Mouse (Mus musculus) CH12.LX (cell line): ENCODE data around the gene Mrpl50. TPM values are rescaled to one million over a fixed set of nuclear protein-coding genes. Genes with fewer than 3 reads are reported as not detected.

Experiments
- DNase-seq: peaks from one replicate; pipeline ENCODE4 v3.0.0-alpha.2; 2013; ENCODE audit errors: extremely low read depth
- H3K27ac ChIP-seq: 2 replicates; pipeline ENCODE4 v1.5.1; 2012; ENCODE audit warnings: low read depth, mild to moderate bottlenecking, control low read depth, moderate library complexity; ENCODE audit not compliant: insufficient read depth
- H3K27me3 ChIP-seq: replicated peaks from 2 replicates; pipeline ENCODE3; 2012; ENCODE audit warnings: inconsistent platforms
- H3K36me3 ChIP-seq, 2 experiments: replicated peaks in 1 of 2; 2 replicates each; pipeline versions ENCODE3 to v1.6.1; 2012; ENCODE audit warnings: inconsistent platforms in 1 of 2, low read length in 1 of 2, mild to moderate bottlenecking in 1 of 2, mixed read lengths in 1 of 2, moderate library complexity in 1 of 2; ENCODE audit not compliant: control insufficient read depth in 1 of 2, insufficient read depth in 1 of 2
- H3K4me1 ChIP-seq, 2 experiments: 2 replicates each; pipeline ENCODE4 v1.6.1; 2012; ENCODE audit warnings: inconsistent platforms in 1 of 2, moderate library complexity in 1 of 2; ENCODE audit not compliant: insufficient read depth in 2 of 2, control insufficient read depth in 1 of 2
- H3K4me2 ChIP-seq: 2 replicates; pipeline ENCODE4 v1.6.1; 2012; ENCODE audit warnings: low read depth, mild to moderate bottlenecking, control low read depth; ENCODE audit not compliant: poor library complexity, insufficient read depth, severe bottlenecking
- H3K4me3 ChIP-seq, 3 experiments: fragments of 150-350 bp in 1 of 3; sonication (generic) in 1 of 3; replicated peaks in 1 of 3; 2 replicates each; pipeline versions ENCODE3 to v1.5.1; 2011 to 2012; ENCODE audit warnings: low read depth in 2 of 3, low read length in 2 of 3, mild to moderate bottlenecking in 2 of 3, moderate library complexity in 2 of 3, control low read depth in 1 of 3, improper control_type of control experiment in 1 of 3, inconsistent platforms in 1 of 3, mixed read lengths in 1 of 3; ENCODE audit not compliant: poor library complexity in 1 of 3
- H3K79me2 ChIP-seq: replicated peaks from 2 replicates; pipeline ENCODE4 v1.6.1; 2012; ENCODE audit warnings: mild to moderate bottlenecking, moderate library complexity; ENCODE audit not compliant: control insufficient read depth, poor library complexity, insufficient read depth, severe bottlenecking; ENCODE audit errors: extremely low read depth
- H3K9ac ChIP-seq: 2 replicates; pipeline ENCODE4 v1.6.1; 2012; ENCODE audit warnings: low read depth, mild to moderate bottlenecking, control low read depth, moderate library complexity; ENCODE audit not compliant: insufficient read depth
- H3K9me3 ChIP-seq: replicated peaks from 2 replicates; pipeline ENCODE3; 2012; ENCODE audit warnings: low read length, inconsistent platforms, mixed read lengths
- BHLHE40 ChIP-seq: IDR thresholded peaks from 2 replicates; pipeline ENCODE4 v1.6.1; 2011; ENCODE audit warnings: mild to moderate bottlenecking, low read depth, low read length, improper control_type of control experiment
- CTCF ChIP-seq, 2 experiments: IDR thresholded peaks in 1 of 2; conservative IDR thresholded peaks in 1 of 2; 2 replicates each; pipeline ENCODE4 v1.5.1; 2011 to 2012; ENCODE audit warnings: low read depth in 2 of 2, low read length in 2 of 2, improper control_type of control experiment in 1 of 2, inconsistent platforms in 1 of 2, mild to moderate bottlenecking in 1 of 2, moderate library complexity in 1 of 2
- E2F4 ChIP-seq: IDR thresholded peaks from 2 replicates; pipeline ENCODE4 v1.6.1; 2011; ENCODE audit warnings: low read depth, low read length, improper control_type of control experiment; ENCODE audit not compliant: insufficient replicate concordance
- ELF1 ChIP-seq: IDR thresholded peaks from 2 replicates; pipeline ENCODE4 v1.6.1; 2014; ENCODE audit warnings: low read depth, mild to moderate bottlenecking, inconsistent platforms, low read length, improper control_type of control experiment
- EP300 ChIP-seq: IDR thresholded peaks from 2 replicates; pipeline ENCODE4 v1.6.1; 2011; ENCODE audit warnings: low read length, improper control_type of control experiment
- GABPA ChIP-seq: IDR thresholded peaks from 2 replicates; pipeline ENCODE4 v1.6.1; 2012; ENCODE audit warnings: low read depth, low read length, improper control_type of control experiment, inconsistent platforms; ENCODE audit not compliant: insufficient replicate concordance
- IRF4 ChIP-seq: IDR thresholded peaks from 2 replicates; pipeline ENCODE4 v1.6.1; 2014; ENCODE audit warnings: low read depth, mild to moderate bottlenecking, inconsistent platforms, low read length, improper control_type of control experiment
- JUND ChIP-seq: conservative IDR thresholded peaks from 2 replicates; pipeline ENCODE4 v1.6.1; 2011; ENCODE audit warnings: low read depth, low read length, improper control_type of control experiment
- KAT2A ChIP-seq: IDR thresholded peaks from 2 replicates; pipeline ENCODE4 v1.6.1; 2012; ENCODE audit warnings: low read length, improper control_type of control experiment, inconsistent platforms; ENCODE audit not compliant: insufficient replicate concordance
- MAFK ChIP-seq: IDR thresholded peaks from 2 replicates; pipeline ENCODE4 v1.6.1; 2011; ENCODE audit warnings: low read length, improper control_type of control experiment; ENCODE audit not compliant: insufficient replicate concordance
- MAX ChIP-seq: IDR thresholded peaks from 2 replicates; pipeline ENCODE4 v1.6.1; 2011; ENCODE audit warnings: low read length, improper control_type of control experiment
- MEF2A ChIP-seq: IDR thresholded peaks from 2 replicates; pipeline ENCODE4 v1.6.1; 2014; ENCODE audit warnings: low read depth, mild to moderate bottlenecking, inconsistent platforms, low read length, improper control_type of control experiment, borderline replicate concordance
- MXI1 ChIP-seq: IDR thresholded peaks from 2 replicates; pipeline ENCODE4 v1.6.1; 2011; ENCODE audit warnings: mild to moderate bottlenecking, low read depth, low read length, improper control_type of control experiment
- MYC ChIP-seq: IDR thresholded peaks from 2 replicates; pipeline ENCODE4 v1.6.1; 2011; ENCODE audit warnings: low read depth, mild to moderate bottlenecking, improper control_type of control experiment, low read length
- NELFE ChIP-seq: IDR thresholded peaks from 2 replicates; pipeline ENCODE4 v1.6.1; 2011; ENCODE audit warnings: low read depth, low read length, improper control_type of control experiment
- NRF1 ChIP-seq: IDR thresholded peaks from 2 replicates; pipeline ENCODE4 v1.6.1; 2014; ENCODE audit warnings: low read depth, mild to moderate bottlenecking, inconsistent platforms, low read length, improper control_type of control experiment, moderate library complexity
- PAX5 ChIP-seq: IDR thresholded peaks from 2 replicates; pipeline ENCODE4 v1.6.1; 2012; ENCODE audit warnings: low read length, inconsistent platforms, mixed read lengths
- RAD21 ChIP-seq: IDR thresholded peaks from 2 replicates; pipeline ENCODE4 v1.6.1; 2011; ENCODE audit warnings: low read depth, mild to moderate bottlenecking, low read length, improper control_type of control experiment, moderate library complexity
- SIN3A ChIP-seq: IDR thresholded peaks from 2 replicates; pipeline ENCODE4 v1.6.1; 2012; ENCODE audit warnings: low read length, improper control_type of control experiment, inconsistent platforms
- TBP ChIP-seq: conservative IDR thresholded peaks from 2 replicates; pipeline ENCODE4 v1.6.1; 2011; ENCODE audit warnings: low read depth, low read length, improper control_type of control experiment
- TCF12 ChIP-seq: IDR thresholded peaks from 2 replicates; pipeline ENCODE4 v1.6.1; 2014; ENCODE audit warnings: low read depth, mild to moderate bottlenecking, inconsistent platforms, low read length, improper control_type of control experiment
- USF2 ChIP-seq: conservative IDR thresholded peaks from 2 replicates; pipeline ENCODE4 v1.6.1; 2011; ENCODE audit warnings: low read depth, low read length, improper control_type of control experiment
- ZC3H11A ChIP-seq: IDR thresholded peaks from 2 replicates; pipeline ENCODE4 v1.6.1; 2012; ENCODE audit warnings: low read depth, mild to moderate bottlenecking, inconsistent platforms, low read length, improper control_type of control experiment
- ZKSCAN1 ChIP-seq: IDR thresholded peaks from 2 replicates; pipeline ENCODE4 v1.6.1; 2012; ENCODE audit warnings: low read depth, inconsistent platforms, low read length, improper control_type of control experiment, borderline replicate concordance
- ZMIZ1 ChIP-seq: IDR thresholded peaks from 2 replicates; pipeline ENCODE4 v1.6.1; 2012; ENCODE audit warnings: low read depth, mild to moderate bottlenecking, inconsistent platforms, low read length, improper control_type of control experiment
- dilution Hi-C: fragments of 300-500 bp; cut with MboI; formaldehyde crosslinking; loops from 2 replicates; pipeline ENCODE4 v1.14.3; 2020; ENCODE audit warnings: low sequenced_read_pairs; ENCODE audit not compliant: extremely low pct_unique_long_range_greater_than_20kb, extremely low pct_ligation_motif_present
- in situ Hi-C: fragments of 300-500 bp; cut with MboI; formaldehyde crosslinking; loops from 3 replicates; pipeline ENCODE4 v1.14.3; 2019; ENCODE audit warnings: low sequenced_read_pairs, low pct_ligation_motif_present, low pct_unique_long_range_greater_than_20kb, mixed read lengths
- polyA plus RNA-seq: library from polyadenylated mRNA; unstranded; fragments of >175 nt; gene quantifications from 2 replicates; pipeline ENCODE4 v1.2.1, GENCODE M21; 2012; ENCODE audit warnings: low read depth; ENCODE audit not compliant: insufficient read length
- total RNA-seq, 2 experiments: library from RNA; depleted of rRNA; stranded (reverse); fragments of 300-350 nt in 1 of 2; fragments of >200 nt in 1 of 2; gene quantifications; 2 replicates each; pipeline ENCODE4 v1.2.3; 2012 to 2014

The Mrpl50 gene
- total and polyA plus RNA-seq, 3 experiments = 23.4 to 63.8 (median 46.2) TPM

DNA sequence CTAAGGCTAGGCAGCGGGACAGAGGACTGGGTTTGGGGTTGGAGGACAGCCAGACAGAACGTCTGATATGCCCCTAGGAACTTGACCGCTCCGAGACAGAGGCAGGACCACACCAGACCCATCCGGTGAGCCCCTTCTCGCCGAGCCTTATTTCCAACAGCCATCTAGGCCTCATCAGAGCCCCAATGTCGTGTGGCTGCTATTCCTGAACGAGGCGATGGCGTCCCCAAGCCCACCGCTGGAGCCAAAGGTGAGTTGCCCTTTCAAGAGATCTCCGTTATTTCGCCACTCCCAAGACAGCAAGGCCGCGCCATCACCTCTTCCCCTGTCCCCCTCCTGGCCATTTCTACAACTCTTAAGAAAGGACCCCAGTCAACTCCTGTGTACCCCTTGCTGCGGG, 453 bp upstream of the Mrpl50 start:
- Histone ChIP-seq H3K9me3 (no peaks in the 10 kb centered on the region), H3K27ac (no peak overlapping the region), H3K4me2 (peak overlapping the region; percentile 90), H3K4me1 (peaks cover 3 to 29% of the 10 kb centered on the region in 2 experiments; a peak in 3 of 4 replicates), H3K27me3 (no peaks in the 10 kb centered on the region), H3K9ac (peak overlapping the region; percentile 37), H3K79me2 (peaks cover 32% of the 10 kb centered on the region), H3K4me3 (peak overlapping the region; percentile 78 to 93 (median 88))
- DNase-seq = peak; percentile 12
- TF ChIP-seq IRF4 (no peak), PAX5 (no peak), SIN3A (no peak), BHLHE40 (no peak), EP300 (no peak), MYC (no peak), TCF12 (no peak), ZKSCAN1 (no peak), MAFK (no peak), GABPA (no peak), RAD21 (no peak), NELFE (no peak)
- TF ChIP-seq, all 38 proteins: peak for 0
- in situ Hi-C loops = no loop called here
- peaks cover 8 to 41% of the 10 kb centered on the region in 2 experiments for H3K36me3 ChIP-seq
- dilution Hi-C loops = no loop called here

DNA sequence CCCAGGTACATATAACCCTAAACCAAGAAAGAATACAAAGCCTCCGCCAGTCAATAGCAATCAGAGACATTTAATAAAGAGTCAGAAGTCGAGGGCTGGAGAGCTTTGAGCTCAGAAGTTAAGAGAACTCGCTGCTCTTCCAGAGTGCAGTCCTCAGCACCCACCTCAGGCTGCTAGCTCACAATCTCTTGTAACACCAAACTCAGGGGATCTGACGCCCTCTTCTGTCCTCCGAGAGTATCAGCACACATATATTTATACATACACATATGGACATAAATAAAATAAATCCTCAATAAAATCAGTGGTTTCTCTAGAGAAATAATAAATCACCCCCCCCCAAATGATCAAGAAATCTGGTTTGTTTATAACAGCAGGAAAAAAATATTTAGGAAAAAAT, 1.4 kb downstream of the Mrpl50 start:
- no peaks in the 10 kb centered on the region for H3K9me3 ChIP-seq
- H3K27me3 ChIP-seq = no peaks in the 10 kb centered on the region
- H3K9ac ChIP-seq = peak overlapping the region; percentile 92; the same call in 1 of the 2 replicates
- in situ Hi-C loops (no loop called here), dilution Hi-C loops (no loop called here)
- peaks cover 6 to 44% of the 10 kb centered on the region in 2 experiments for H3K36me3 ChIP-seq
- no peak overlapping the region for H3K27ac ChIP-seq
- H3K4me1 ChIP-seq = peaks cover 3 to 29% of the 10 kb centered on the region in 2 experiments; a peak in 3 of 4 replicates
- peak overlapping the region; percentile 78 for H3K4me2 ChIP-seq
- peak overlapping the region; percentile 32 to 90 (median 88) for H3K4me3 ChIP-seq
- TF ChIP-seq JUND (no peak), TBP (0 out of 2 replicates have a peak, but pooled peaks have one; percentile 23), CTCF (conservative IDR thresholded peaks at IDR 0.05 in 1 of 2, IDR thresholded peaks at IDR 0.05 in 1 of 2; ENCODE audit: low read depth in 2 of 2, low read length in 2 of 2) (peak; percentile 6 to 45; a peak in 2 of 4 replicates), RAD21 (peak; percentile 20; the same call in 1 of the 2 replicates)
- TF ChIP-seq, all 38 proteins: peak for 3
- peaks cover 45% of the 10 kb centered on the region for H3K79me2 ChIP-seq
- peak; percentile 67 for DNase-seq

DNA sequence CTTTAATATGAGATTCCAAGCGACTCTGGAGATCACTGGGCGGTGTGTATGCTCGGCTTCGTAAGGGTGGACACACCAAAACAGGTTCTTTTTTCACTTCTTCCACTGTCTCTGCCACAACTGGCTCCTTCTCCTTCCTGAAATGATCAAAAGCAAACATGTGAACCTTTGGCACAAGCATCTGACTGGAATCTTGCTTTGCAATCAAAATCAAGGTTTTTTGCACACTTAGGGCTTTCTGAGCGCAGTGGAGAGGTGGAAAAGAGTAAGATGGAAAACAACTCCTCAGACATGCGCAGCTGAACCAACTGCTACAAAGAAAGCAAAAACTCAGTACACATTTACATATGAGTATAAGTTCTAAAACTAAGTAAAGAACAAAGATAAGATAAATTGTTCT, 6.5 kb downstream of the Mrpl50 start:
- in situ Hi-C loops = no loop called here
- peaks cover 0 to 17% of the 10 kb centered on the region in 2 experiments; a peak in 2 of 4 replicates for H3K4me1 ChIP-seq
- dilution Hi-C loops = no loop called here
- H3K4me3 ChIP-seq = no peak overlapping the region
- H3K9me3 ChIP-seq = no peaks in the 10 kb centered on the region
- H3K27ac ChIP-seq = no peak overlapping the region
- H3K36me3 ChIP-seq = peaks cover 17 to 57% of the 10 kb centered on the region in 2 experiments
- peaks cover 38% of the 10 kb centered on the region for H3K79me2 ChIP-seq
- H3K4me2 ChIP-seq = no peak overlapping the region
- DNase-seq = no peak
- no peaks in the 10 kb centered on the region for H3K27me3 ChIP-seq
- H3K9ac ChIP-seq = no peak overlapping the region
- TF ChIP-seq USF2 (no peak), NRF1 (no peak), CTCF (conservative IDR thresholded peaks at IDR 0.05 in 1 of 2, IDR thresholded peaks at IDR 0.05 in 1 of 2; ENCODE audit: low read depth in 2 of 2, low read length in 2 of 2) (no peak), JUND (no peak), ZKSCAN1 (no peak), TBP (no peak), MAFK (no peak), MAX (no peak), MEF2A (no peak), KAT2A (no peak), ZMIZ1 (no peak), E2F4 (no peak), MXI1 (no peak), MYC (no peak), ZC3H11A (no peak), ELF1 (no peak)
